Mouse (Mus musculus) urinary bladder, postnatal 25 days (tissue): ENCODE measurements around the gene Ngp.
"Not testable (repeated sequence)": the region's sequence is repeated elsewhere in the genome, so short reads cannot be mapped to it uniquely, and the experiment has no call there.

Experiments used
- DNase-seq: peaks from one replicate; pipeline ENCODE4 v3.0.0; 2022; ENCODE audit warnings: low spot score

The Ngp gene

DNA sequence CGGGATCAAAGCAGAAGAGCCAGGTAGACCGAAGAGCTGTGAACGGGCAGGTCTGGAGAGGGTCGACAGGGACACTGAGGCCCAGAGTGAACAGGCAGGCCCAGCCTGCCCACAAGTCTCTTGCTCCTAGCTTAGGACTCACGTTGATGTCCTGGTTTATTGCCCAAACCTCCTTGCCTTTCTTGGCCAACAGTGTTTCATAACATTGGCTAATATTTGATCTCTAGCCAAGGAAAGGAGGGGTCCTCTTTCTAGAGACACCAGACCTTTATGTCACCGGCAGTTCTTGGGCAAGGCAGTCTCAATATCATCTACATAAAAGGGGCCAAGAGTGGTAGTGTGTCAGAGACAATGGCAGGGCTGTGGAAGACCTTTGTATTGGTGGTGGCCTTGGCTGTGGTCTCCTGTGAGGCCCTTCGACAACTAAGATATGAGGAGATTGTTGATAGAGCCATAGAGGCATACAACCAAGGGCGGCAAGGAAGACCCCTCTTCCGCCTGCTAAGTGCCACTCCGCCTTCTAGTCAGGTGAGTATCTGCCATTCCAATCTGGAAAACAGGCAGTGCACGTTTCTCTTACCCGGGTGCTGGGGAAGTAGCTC, at the start of gene Ngp:
TSS of gene Ngp (plus strand) at position 237 of the 602 bp plus-strand sequence.
- DNase-seq = no peak

GRCm38 (mm10) chr9:110369860-110370259, 49.7 kb upstream of the Ngp start:
- no peak for DNase-seq

DNA sequence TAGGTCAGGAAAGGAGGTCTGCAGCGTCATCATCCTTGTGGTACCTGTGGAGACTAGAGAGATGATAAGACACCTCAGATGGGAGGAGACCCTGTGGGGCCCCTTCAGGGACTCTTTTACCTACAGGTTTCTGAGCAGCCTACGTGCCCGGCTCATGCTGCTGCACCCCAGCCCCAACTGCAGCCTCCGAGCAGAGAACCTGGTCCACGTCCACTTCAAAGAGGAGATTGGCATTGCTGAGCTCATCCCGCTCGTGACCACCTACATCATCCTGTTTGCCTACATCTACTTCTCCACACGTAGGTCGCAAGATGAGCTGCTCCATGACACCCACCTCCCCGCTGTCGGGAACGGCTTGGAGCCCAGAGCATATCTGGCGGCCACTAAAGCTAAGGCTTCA, 45.7 kb upstream of the Ngp start:
- no peak for DNase-seq

DNA sequence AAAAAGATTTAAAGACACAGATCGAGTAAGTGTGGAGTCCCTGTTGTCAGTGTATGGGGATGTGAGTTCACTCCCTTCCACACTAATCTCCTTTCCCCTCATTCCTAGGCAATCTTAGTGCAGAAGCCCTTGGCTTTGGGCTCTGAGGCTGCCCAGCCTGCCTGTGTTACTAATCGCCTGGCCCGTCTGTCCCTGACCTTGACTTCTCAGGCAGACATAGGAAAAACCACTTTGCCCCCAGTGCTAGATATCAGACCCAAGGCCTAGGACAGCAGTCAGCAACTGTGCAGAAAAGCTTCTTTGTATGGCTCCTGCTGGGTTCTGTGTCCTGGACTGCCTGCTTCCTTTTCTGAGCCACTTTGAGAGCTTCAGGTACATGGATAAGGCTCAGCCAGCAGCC, 43.9 kb upstream of the Ngp start:
- no peak for DNase-seq

DNA sequence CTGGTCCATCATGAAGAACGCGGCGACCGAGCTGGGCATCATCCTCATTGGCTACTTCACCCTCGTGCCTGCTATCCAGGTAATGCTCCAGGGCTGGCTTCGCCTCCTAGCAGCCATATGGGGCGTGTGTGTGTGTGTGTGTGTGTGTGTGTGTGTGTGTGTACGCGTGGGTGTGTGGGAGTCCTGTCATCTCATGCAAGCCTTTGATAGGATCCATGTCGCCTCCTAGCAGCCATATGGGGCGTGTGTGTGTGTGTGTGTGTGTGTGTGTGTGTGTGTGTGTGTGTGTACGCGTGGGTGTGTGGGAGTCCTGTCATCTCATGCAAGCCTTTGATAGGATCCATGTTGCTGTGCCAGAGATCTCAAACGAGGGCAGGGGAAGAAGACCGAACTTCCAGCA, 41.9 kb upstream of the Ngp start:
- not testable (repeated sequence) for DNase-seq

DNA sequence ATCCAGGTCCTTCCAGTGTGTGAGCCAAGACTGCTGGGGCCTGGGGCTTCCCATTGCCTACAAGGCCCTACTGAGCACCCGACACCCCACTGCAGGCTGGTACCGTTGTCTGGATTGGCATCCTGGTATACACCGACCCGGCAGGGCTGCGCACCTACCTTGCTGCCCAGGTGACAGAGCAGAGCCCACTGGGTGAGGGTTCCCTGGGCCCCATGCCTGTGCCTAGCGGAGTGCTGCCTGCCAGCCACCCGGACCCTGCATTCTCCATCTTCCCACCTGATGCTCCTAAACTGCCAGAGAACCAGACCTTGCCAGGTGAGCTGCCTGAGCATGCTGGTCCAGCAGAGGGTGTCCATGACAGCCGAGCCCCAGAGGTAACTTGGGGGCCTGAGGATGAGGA, 40.2 kb upstream of the Ngp start:
- DNase-seq = no peak

- DNase-seq = no peak
Measured at GRCm38 (mm10) chr9:110380662-110381061, 38.9 kb upstream of the Ngp start.

DNA sequence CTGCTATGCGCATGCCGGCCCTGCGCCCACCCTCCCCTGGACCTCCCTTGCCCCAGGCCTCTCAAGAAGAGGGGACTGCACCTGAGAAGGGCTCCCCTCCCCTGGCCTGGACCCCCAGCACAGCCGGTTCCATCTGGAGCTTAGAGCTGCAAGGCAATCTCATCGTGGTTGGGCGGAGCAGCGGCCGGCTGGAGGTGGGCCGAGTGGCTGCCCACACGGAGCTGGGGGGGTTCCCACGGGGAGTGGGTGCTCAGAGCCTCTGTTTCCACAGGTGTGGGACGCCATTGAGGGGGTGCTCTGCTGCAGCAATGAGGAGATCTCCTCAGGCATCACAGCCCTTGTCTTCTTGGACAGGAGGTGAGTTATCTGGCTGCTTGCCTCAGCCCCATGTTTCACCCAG, 38.3 kb upstream of the Ngp start:
- DNase-seq = no peak

DNA sequence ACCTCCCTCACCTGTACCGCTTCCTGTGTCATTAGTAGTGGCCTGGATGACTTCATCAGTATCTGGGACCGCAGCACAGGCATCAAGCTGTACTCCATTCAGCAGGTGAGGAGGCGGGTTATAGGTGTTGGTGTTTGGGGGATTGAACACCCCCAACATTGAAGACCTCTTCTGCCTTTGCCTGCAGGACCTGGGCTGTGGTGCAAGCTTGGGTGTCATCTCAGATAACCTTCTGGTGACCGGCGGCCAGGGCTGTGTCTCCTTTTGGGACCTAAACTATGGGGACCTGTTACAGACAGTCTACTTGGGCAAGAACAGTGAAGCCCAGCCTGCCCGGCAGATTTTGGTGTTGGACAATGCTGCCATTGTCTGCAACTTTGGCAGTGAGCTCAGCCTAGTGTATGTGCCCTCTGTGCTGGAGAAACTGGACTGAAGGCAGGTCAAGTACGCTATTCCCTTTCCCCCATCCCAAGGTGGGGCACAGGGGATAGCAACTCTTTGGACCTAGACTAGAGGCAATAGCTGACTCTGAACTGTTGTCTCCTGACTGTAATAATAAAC, 35.1 kb upstream of the Ngp start:
- DNase-seq = no peak

- no peak for DNase-seq
Measured at GRCm38 (mm10) chr9:110388011-110388410, 31.5 kb upstream of the Ngp start.

DNA sequence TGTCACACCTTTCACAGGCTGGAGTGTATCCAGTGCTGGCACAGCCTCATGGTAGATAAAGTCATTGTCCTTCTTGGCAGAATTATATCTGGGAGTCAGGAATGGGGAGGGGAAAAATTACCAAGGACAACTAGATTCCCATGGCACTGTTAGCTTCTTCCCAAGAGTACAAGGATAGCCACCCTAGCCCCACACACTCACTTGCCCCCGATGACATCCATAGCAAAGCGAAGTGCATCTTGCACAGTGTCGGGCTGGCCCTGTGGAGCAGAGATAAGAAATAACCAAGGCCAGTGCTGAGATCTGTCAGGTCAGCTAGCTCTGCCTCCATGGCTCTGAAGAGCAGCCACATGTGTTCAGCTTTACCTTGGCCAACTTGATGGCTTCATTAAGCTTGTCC, 28.7 kb upstream of the Ngp start:
- no peak for DNase-seq

GRCm38 (mm10) chr9:110393295-110393694, 26.3 kb upstream of the Ngp start:
- no peak for DNase-seq

DNA sequence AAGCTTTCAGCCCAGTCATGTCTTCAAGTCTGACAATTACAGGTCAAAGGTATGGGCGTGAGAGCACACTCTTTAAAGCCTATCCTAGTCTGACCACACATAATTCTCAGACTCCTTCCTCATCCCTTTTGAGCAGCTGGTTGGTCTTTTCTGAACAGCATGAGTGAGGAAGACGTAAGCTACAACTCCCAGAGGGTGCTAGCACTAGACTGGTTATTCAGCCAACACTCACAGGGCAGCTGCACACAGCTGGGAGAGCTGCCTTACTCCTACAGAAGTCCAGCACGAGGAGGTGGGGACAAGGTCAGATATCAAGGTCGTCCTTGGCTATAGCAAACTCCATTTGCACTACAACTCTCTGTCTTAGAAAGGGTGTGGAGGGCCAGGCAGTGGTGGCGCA, 18.9 kb upstream of the Ngp start:
- no peak for DNase-seq

- no peak for DNase-seq
Measured at GRCm38 (mm10) chr9:110402731-110403130, 16.8 kb upstream of the Ngp start.

GRCm38 (mm10) chr9:110403240-110403639, 16.3 kb upstream of the Ngp start:
- DNase-seq = not testable (repeated sequence)

DNA sequence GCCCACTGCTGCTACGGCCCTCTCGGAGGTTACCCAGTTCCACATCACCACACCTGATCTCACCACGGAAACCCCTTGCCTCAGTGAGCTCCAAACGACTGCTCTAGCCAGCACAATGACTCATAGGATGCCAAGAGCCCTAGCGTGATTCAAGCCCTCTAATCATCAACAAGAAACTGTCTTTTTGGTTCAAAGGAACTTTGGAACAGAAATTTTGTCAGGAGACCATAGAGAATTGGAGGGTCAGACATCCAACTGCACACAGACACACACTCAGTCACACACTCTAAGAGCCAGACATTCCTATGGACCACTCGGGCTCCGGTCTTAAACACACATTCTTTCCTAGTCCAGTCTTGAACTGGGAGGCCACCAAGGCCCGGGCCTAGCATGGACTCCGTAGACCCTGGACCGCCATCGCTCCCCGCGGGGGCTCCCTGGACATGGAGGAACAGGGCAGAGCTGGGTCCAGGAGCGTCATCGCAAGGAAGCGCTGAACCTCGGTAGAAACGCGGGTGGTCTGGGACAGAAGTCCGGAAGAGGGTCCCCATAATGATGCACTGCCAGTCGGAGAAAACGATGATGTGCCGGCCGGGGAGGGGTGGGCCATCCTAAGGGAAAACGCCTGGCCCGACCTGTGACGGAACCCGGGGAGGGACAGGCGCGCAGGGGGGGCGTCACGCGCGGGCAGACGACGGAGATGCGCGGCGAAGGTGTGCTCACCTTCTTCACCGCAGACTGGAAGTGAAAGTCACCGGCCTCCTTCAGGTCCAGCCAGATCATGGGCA, 12.0 kb upstream of the Ngp start:
- no peak for DNase-seq

DNA sequence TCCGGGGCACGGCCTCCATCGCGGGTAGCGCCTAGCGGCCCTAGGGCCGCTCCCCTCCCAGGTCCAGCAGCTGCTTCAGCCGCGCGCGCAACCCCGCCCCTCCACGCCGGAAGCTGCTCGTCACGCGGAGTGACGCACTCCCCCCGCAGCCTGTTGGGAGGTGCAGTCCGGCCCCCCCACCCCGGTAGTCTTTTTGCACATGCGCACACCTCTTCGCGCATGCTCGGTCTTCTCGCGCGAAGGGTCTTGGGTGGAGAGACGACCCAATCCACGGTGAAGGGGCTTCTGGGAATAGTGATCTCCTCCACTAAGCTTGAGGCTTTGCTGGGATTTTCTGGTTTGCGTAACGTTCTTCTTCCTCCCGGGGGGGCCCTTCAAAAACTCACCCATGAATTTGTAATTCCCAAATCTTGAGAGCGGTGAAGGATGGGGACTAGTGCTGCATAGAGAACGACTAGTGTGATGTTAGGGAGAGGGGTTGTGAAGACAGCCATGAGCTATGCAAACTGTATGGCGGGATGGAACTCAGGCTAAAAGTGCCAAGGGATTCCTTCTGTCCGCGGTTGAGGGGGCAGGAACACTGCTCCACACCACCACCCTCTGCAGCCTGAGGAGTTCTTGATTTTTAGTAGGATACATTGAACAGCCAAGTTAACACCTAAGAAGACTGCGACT, 11.3 kb upstream of the Ngp start, which contains the start of gene Ptpn23:
TSS of gene Ptpn23 (minus strand) at position 115 of the 675 bp plus-strand sequence.
- peak; percentile 90 for DNase-seq

- DNase-seq = peak; percentile 82
Measured at GRCm38 (mm10) chr9:110410908-110411887, 8.3 kb upstream of the Ngp start.

GRCm38 (mm10) chr9:110412926-110413325, 6.6 kb upstream of the Ngp start:
- DNase-seq = no peak

DNA sequence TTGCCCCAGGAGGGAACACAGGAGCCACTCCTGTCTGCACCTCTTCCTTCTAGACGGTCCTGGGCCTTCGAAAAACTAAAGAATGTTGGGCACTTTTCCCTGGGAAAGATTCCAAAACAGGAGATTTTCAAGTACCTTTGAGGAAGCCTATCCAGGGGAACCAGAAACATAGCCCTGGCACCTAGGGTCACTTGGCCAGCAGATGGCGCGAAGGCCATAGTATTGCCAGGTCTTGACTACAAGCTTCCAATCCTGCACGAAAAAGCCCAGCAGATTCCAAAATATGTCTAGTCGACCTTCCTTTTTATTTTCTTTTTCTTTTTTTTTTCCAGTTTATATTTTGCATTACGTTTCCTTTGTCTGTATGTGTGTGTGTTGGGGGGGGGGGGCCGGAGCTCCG, 5.8 kb upstream of the Ngp start:
- DNase-seq = no peak

DNA sequence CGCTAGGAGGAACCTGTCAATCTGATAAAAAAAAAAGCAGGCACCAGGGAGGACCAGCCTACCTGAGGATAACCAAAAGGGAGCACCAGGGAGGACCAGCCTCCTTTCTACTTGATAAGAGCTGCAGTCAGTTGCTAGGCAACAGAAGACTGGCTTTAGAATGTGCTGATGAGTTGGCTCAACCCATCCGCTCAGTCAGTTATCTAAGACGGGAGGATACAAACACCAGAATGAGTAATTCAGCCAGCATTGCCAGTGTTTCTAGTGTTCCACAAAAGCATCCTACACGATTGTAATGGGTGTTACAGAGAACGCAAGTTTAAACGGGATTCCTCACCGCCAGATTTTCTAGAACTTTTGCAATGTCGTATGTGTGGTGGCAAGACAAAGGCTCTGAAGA, 11.7 kb downstream of the Ngp start:
- DNase-seq = no peak

DNA sequence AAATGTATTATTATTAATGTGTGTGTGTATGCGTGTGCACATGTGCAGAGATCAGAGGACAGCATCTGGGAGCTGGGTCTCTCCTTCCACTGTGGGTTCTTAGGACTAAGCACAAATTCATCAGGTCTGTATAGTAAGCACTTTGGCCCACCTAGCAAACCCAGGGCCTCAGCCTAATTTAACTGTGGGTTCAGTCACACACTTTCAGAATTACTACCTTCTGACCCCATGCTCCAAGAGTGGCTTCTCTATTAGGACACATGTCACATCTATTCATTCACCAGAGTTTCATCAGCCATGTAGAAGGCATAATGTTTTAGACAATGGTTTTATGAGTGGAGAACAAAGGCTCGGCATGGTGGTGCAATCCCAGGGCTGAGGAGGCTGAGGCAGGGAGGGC, 13.5 kb downstream of the Ngp start:
- no peak for DNase-seq
